Mouse (Mus musculus): ENCODE results near the gene Thap11. TPM values are rescaled to one million over a fixed set of nuclear protein-coding genes. Genes with fewer than 3 reads are reported as not detected.
"Not testable (repeated sequence)": the region's sequence is repeated elsewhere in the genome, so short reads cannot be mapped to it uniquely, and the experiment has no call there.

The Thap11 gene
- total RNA-seq (2022), result 10 to 100 TPM; 26.4 to 30.7 (median 28.0) TPM

GRCm38 (mm10) chr8:105854715-105855216, at the start of gene Thap11:
Gene Thap11 (plus strand): TSS chr8:105855132.
- DNase-seq (ENCODE audit: low spot score), result peak; percentile 91

GRCm38 (mm10) chr8:105805346-105805745, 49.6 kb upstream of the Thap11 start:
- DNase-seq (ENCODE audit: low spot score), result no peak

- DNase-seq (ENCODE audit: low spot score), result no peak
Observed at GRCm38 (mm10) chr8:105805964-105806363, 49.0 kb upstream of the Thap11 start.

GRCm38 (mm10) chr8:105807766-105808165, 47.2 kb upstream of the Thap11 start:
- DNase-seq (ENCODE audit: low spot score), result no peak

- DNase-seq (ENCODE audit: low spot score), result no peak
Observed at GRCm38 (mm10) chr8:105808480-105808879, 46.5 kb upstream of the Thap11 start.

DNA sequence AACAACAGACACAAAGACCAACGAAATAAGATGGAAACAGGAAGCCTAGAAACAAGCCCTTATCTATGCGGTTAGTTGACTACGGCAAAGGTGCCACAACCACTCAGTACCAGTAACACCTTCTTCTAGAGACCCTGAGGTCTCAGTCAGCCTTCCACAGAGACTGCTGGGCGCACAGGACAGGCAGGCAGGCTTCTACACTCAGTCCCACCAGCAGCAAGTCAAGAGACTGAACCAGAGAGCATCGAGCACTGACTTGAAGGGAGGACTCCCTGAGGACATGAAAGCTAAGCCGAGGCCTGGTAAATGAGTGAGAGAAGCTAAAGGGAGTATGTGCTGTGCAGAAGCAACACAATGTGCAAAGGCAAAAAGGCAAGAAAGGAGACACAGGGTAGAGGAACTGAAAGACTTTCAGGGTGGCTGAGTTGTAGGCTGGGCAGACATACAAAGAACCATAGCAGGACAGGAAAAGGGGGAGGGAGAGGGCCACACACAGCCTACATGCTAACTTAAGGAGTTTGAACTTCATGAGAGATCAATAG, 44.6 kb upstream of the Thap11 start:
- DNase-seq (ENCODE audit: low spot score), result no peak

DNA sequence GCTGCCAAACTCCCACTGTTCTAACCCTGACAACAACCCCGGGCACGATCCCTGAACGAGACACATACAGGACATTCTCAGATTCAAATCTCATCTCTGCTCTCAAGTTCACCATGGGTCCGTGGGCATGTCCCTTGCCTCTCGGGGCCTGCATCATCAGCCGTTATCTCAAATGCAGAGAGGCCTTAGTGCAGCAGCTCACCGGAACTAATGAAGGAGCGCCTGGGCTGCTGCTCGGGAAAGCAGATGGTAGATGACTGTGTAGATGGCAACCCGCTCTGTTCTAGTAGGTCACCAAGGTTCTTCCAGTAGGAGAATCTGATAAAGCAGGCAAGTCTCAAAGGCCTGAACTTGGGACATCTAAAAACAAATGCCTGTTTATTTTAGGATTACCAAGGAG, 43.9 kb upstream of the Thap11 start:
- DNase-seq (ENCODE audit: low spot score), result no peak

- no peak for DNase-seq (ENCODE audit: low spot score)
Observed at GRCm38 (mm10) chr8:105811543-105811942, 43.4 kb upstream of the Thap11 start.

DNA sequence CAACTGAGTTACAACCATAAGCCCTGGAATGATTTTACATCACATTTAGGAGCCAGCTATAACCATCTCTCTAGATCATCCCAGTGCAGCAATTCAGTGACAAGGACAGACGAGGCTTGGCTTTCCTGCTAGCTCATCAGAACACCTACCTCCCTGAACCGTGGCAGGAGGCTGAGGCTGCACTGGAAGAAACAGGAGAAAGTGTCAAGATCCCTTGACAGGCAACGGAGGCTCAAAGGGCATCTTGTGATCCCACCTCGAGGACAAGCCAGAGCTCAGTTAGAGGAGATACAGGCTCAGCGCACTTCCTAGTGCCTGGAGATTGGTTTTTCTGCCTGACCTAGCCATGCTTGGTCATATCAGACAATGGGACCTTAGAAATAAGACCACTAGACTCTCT, 42.4 kb upstream of the Thap11 start:
- DNase-seq (ENCODE audit: low spot score), result no peak

GRCm38 (mm10) chr8:105813241-105813640, 41.7 kb upstream of the Thap11 start:
- no peak for DNase-seq (ENCODE audit: low spot score)

- DNase-seq (ENCODE audit: low spot score), result no peak
Observed at GRCm38 (mm10) chr8:105819659-105820058, 35.3 kb upstream of the Thap11 start.

DNA sequence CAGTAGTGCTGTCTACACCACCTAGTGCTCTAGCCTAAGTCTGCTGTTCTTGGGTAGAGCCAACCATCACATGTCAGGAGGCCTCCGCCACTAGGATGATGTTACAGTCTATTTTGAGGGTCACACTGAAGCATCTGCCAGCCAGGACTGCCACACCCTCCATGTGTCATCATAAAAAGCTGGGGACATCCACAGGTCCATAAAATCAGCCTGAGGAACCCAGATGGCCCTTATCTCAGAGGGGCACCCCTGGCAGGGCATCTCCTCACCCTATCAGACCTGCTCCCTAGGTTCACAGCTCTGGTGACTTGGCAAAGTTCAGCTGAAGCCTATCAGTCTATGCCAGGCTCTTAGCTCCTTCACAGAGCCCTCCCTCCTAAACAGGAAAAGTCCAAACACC, 34.0 kb upstream of the Thap11 start:
- peak; percentile 49 for DNase-seq (ENCODE audit: low spot score)

GRCm38 (mm10) chr8:105825506-105825905, 29.4 kb upstream of the Thap11 start:
- no peak for DNase-seq (ENCODE audit: low spot score)

DNA sequence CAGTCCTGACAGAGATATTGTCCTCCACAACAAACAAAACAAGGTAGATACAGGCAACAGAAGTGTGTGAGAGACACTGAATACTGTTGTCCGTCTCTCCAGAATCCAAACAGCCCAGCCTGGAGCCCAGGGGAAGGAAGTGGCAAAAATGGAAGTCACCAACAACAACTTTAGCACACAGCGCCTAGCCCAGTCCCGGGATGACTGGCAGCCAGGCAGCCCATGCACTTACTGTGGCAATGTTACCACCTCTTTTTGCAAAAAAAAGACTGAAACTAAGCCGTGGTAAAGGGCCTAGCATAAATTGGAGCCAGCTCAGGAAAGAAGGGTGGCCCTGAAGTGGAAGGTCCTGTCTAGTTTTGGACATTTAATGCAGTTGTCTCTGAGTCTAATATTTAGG, 28.6 kb upstream of the Thap11 start:
- DNase-seq (ENCODE audit: low spot score), result no peak

- peak; percentile 99 for DNase-seq (ENCODE audit: low spot score)
Observed at GRCm38 (mm10) chr8:105826861-105827848, 27.8 kb upstream of the Thap11 start, which contains the start of the genes Ranbp10 and Tsnaxip1. Gene Ranbp10 (minus strand): TSS chr8:105827350. Gene Tsnaxip1 (plus strand): TSS chr8:105827731.

DNA sequence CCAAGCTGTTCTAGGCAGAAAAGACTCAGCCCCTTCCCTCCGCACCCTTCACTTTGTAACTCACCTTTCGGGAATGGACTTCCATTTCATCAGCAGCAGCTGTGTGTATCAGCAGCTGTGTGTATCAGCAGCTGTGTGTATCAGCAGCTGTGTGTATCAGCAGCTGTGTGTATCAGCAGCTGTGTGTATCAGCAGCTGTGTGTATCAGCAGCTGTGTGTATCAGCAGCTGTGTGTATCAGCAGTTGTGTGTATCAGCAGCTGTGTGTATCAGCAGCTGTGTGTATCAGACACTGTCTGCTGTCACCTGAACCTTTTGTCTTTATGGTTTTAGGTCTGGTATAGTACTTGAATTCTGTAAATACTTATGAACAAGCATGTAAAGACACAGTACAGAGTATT, 21.2 kb upstream of the Thap11 start:
- not testable (repeated sequence) for DNase-seq (ENCODE audit: low spot score)

DNA sequence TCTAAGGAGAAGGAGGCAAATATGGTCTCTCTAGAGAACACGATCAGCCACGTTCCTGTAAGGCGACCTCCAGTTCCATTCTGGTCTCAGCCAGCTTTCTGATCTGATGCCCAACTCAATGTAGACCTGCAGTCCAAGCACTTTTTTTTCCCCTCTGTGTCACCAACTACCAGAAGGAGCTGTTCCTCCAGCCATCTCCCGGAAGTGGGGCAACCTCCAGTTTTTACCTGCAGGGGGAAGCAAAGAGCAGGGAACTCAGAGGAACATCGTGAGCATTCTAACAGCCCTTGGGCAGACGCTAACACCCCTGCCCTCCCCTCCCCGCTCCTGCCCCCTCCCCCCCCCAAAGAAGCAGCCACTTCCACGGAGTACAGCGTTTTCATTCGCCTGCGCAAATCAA, 19.6 kb upstream of the Thap11 start:
- peak; percentile 78 for DNase-seq (ENCODE audit: low spot score)

DNA sequence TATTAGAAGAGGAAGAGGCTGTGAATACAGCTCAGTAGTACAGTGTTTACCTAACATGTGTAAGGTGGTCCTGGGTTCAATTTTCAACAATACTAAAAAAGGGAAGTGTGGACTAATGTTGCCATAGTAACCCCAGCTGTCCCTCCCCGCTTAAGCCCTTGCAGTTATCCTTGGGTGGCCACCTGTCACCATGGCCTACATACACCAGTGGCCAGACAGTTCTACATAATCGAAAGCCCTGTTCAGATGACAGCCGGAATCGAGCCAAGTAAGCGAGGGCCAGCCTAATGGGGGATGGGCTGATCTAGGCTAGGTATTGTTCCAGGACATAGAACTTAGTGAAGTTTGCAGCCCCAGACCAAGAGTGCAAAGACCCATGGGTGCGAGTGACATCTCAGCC, 17.9 kb upstream of the Thap11 start:
- DNase-seq (ENCODE audit: low spot score), result no peak

DNA sequence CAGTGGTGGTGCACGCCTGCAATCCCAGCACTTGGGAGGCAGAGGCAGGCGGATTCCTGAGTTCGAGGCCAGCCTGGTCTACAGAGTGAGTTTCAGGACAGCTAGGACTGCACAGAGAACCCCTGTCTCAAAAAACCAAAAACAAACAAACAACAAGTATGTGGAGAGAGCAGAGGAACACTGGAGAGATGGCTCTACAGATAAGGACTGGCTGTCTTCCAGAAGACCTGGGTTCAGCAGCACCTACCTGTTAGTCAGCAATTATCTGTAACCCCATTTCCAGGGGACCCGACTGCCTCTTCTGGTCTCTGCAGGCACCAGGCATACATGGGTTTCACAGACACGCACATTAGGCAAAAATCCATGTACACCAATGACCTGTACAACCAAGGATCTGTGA, 15.7 kb upstream of the Thap11 start:
- DNase-seq (ENCODE audit: low spot score), result no peak

GRCm38 (mm10) chr8:105846678-105847077, 8.3 kb upstream of the Thap11 start:
- no peak for DNase-seq (ENCODE audit: low spot score)

DNA sequence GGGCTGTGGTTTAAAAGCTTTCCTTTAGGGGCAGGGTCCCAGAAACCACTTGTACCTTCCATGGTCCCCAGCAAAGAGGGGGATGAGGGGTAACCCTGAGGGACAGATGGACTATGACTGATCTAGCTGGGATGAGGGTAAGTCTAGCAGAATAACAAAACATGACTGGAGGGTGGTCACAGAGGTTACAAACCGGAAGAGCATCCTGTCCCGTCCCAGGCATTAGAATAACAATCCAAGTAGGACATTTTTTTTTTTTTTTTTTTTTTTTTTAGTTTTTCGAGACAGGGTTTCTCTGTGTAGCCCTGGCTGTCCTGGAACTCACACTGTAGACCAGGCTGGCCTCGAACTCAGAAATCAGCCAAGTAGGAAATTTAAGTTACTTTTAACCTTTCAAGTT, 4.9 kb upstream of the Thap11 start:
- DNase-seq (ENCODE audit: low spot score), result no peak

DNA sequence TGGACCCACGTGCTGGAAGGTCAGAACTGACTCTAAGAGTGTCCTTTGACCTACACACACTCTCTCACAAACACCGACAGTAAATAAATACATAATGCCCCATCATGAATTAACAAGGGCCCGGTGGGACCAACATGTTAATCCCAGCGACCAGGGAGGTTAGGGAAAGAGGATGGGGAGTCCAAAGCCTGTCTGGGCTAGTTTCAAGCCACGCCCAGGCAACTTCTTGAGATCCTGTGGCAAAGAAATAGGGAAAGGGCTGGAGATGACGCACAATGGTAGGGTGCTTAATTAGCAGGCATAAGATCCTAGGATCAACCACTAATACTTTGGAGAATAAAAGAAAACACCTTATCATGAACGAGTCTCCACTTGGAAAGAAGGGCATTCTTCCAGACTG, 4.3 kb upstream of the Thap11 start:
- DNase-seq (ENCODE audit: low spot score), result no peak

DNA sequence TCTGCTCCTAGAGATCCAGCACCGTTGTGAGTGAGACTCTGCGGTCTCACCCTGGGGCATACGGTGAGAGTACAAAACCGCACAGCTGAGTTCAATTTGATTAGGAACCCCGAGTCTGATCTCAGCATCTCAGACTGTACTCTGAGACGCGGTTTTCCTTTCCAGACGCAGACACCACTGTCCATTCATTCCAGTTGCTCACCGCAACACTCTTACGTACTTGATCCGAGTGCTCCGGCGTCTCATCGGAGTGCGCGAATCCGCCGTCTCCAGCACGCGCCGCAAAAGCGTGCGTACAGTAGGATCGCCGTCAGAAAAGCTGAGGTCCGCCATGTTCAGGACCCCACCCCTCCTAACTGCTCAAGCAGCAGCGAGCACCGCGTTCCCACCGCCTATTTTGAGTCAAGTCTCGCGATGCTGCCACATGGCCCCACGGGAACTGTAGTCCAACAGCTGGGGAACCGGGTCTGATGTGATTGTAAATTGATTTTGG, 3.2 kb upstream of the Thap11 start:
- peak; percentile 91 for DNase-seq (ENCODE audit: low spot score)

All from heart, adult 8-10 months (tissue).